Mouse (Mus musculus): Measurements from ENCODE around the gene 1110017D15Rik.

1110017D15Rik gene

DNA sequence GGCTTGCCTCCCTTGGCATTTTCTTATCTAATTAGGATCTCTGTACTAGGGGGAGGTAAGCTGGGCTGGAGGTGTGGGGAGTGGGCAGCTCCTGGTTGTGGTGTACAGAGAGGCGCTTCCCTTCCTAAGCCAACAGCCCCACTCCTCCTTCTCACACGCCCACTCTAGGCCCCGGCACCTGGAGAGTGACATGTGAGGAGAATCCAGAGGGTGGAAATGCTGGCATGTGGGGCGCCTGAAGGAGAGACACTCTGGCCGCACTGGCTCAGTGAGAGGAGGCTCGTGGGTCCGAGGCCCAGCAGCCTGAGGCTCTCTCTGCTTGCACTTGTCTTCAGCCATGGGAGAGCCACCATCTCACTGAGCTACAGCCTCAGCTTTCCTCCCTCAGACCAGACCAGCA lies 1.2 kb upstream of the 1110017D15Rik start:
- no peak for DNase-seq (ENCODE audit: inconsistent age in 2 of 2, low spot score in 1 of 2)

DNA sequence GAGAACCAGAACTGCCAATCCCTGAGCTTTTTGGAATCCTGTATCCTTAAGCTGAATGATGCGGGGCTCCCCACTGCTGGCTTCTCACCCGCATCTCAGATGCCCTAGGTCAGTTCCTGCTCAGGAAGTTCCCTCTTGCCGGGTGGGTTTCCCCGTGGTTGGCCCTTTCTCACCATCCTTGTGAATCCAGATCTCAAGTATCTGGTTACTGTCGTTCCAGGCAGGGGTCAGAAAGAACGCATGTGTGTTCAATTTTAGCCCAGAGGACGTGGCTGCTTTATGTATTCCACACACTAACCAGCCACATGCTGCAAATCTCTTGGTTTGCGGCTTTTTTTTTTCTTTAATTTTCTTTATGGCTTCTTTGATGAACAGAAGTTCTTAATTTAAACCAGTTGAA lies 3.4 kb downstream of the 1110017D15Rik start:
- no peak for DNase-seq (ENCODE audit: inconsistent age in 2 of 2, low spot score in 1 of 2)

DNA sequence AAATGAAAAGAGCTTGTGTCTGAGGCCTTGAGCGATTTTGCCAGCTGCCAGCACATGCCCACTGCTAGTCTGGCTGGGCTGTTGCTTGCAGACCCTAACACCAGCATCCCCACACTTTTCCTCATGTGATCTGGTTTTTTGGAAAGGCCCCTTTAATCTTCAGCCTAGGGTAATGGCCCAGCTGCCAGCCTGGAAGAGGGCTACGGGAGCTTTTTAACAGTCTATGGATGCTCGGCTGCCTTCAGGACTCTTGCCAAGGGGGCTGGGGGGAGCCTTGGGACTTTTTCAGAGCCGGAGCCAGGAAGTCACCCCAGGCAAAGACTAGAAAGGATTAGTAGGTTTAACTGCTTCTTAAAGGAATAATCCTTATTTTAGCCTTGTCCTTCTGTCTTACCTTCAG lies 3.8 kb downstream of the 1110017D15Rik start:
- no peak for DNase-seq (ENCODE audit: inconsistent age in 2 of 2, low spot score in 1 of 2)

DNA sequence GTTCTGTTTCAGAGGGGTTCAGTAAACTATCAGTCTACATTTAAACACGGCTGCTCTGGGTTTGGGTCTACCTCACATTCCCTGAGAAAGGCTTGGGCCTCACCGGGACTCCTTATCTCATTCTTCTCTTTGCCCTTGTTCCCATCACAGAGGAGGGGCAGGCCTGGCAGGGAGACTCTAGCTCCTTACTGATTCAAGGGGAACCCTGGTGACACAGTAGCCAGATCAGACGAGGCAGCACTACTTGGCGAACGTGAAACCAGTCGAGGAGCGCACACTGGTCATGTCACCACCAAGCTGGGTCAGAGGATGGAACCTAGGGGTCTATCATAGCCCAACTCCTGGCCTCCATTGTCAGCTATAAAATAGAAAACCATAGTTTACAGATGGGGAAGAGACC lies 9.1 kb downstream of the 1110017D15Rik start:
- peak in 1 of 2 experiments; percentile 31 for DNase-seq (ENCODE audit: inconsistent age in 2 of 2, low spot score in 1 of 2)

DNA sequence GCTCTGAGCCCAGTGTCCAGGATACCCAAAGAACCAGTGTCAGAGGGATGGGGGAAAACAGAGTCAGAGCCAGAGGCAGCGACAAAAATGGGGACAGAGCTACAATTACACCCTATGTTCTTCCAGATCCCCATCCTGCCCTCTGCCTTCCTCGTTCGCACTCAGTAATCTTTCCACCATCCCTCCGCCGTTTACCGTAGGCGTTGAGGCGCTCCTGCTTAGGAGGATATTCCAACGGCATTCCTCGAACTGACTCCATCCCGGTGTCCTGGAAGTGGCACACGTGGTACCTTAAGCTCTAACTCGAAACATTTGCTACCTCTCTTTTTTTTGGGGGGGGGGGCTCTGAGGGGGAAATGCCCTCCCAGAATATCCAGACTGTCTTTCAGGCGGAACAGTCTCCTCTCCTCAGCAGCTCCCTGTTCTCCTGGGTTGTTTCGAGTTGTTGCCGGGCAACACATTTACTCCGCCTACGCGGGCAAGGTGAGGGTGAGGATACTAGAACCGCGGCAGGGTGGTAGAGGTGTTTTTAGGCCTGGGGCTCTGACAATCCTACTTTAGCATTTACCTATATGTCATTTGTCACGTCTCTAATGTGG lies 9.7 kb downstream of the 1110017D15Rik start:
- peak in 1 of 2 experiments; percentile 46 for DNase-seq (ENCODE audit: inconsistent age in 2 of 2, low spot score in 1 of 2)

DNA sequence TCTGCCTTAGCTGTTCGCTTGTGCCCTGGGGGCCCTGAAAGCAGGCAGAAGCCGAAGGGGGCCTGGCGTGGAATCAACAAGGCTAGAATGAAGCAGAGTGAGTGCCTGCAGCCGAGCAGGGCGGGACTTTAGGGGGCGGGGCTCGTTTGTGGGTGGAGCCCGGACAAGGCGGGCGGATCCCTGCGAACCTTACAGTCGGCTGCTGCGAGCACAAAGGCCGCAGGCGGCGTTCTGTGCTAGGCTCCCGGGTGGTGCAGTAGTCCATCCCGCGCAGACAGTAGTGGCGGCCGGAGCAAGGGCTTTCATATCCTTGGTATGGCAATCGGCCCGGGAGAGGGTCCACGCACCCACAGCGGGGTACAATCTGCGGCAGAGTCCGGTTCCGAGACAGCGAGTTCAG lies 10.2 kb downstream of the 1110017D15Rik start:
- DNase-seq (ENCODE audit: inconsistent age in 2 of 2, low spot score in 1 of 2): peak; percentile 92 to 96

DNA sequence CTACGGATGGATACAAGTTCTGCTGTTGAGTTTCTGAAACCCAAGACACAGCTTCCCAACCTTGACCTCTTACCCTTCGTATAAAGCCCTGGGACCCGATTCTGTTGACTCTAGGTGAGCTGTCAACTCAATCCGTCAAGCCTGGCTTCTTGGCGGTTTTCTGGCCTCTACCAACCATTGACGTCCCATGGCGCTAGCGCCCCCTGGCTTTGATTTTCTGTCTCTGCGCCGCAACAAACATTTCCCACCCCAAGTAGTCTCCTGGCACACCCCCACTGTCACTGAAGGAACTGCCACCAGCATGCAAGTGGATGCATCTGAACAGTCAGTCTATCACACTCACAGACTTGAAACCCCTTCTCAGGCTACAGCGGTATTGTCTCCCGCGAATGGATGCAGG lies 11.0 kb downstream of the 1110017D15Rik start:
- peak; percentile 81 to 91 for DNase-seq (ENCODE audit: inconsistent age in 2 of 2, low spot score in 1 of 2)

DNA sequence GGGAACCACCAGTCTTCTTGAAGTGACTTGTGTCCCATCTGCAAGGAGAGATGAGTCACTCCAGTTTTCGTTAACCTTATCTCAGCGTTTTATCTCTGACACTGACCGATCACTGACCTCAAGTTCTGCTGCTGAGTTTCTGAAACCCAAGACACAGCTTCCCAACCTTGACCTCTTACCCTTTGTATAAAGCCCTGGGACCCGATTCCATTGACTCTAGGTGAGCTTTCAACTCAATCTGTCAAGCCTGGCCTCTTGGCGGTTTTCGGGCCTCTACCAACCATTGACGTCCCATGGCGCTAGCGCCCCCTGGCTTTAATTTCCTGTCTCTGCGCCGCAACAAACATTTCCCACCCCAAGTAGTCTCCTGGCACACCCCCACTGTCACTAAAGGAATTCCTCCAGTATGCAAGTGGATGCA lies 12.0 kb downstream of the 1110017D15Rik start:
- peak; percentile 63 to 83 for DNase-seq (ENCODE audit: inconsistent age in 2 of 2, low spot score in 1 of 2)

DNA sequence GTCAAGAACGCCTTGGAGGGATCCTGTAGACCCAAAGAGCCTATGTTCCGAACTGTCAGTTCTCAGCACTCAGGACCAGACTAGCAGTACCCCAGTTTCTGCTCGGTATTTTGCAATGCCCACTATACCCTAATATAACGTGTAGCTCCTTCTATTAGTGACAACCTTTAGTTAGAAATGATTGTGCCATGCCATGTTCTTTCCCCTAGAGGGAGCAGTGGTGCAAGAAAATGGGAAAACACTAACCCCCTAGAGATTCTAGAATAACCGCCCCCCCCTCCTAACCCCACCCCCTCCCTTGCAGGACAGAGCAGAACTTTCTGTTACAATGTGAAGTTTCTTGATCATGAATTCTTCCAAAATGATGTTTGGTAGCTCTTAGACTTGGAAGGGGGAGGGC lies 12.8 kb downstream of the 1110017D15Rik start:
- no peak for DNase-seq (ENCODE audit: inconsistent age in 2 of 2, low spot score in 1 of 2)

DNA sequence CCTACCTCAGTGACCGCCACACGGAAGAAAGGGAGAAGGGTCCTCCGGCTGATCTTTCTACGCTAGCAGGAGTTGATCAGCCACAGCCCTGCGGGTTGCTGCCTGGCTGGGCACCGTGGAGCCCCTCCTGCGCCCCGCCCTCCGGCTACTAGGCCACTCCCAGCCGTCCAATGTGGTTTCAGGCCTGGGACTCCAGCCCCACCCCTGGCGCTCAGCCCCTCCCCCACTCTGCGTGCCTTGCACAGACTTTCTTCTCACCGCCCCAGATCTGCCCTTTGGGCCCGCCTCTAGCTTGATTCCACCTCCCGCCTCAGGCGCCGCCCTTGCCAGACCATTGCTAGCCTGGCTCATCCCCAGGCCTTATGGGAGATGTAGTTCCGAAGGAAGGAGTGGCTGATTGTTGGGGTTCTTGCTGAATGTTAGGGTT lies 14.1 kb downstream of the 1110017D15Rik start, which contains the start of gene AI464131:
Gene AI464131, minus strand, starts transcription at position 91 of the 427 bp plus-strand sequence.
- peak; percentile 99 to 100 for DNase-seq (ENCODE audit: inconsistent age in 2 of 2, low spot score in 1 of 2)

DNA sequence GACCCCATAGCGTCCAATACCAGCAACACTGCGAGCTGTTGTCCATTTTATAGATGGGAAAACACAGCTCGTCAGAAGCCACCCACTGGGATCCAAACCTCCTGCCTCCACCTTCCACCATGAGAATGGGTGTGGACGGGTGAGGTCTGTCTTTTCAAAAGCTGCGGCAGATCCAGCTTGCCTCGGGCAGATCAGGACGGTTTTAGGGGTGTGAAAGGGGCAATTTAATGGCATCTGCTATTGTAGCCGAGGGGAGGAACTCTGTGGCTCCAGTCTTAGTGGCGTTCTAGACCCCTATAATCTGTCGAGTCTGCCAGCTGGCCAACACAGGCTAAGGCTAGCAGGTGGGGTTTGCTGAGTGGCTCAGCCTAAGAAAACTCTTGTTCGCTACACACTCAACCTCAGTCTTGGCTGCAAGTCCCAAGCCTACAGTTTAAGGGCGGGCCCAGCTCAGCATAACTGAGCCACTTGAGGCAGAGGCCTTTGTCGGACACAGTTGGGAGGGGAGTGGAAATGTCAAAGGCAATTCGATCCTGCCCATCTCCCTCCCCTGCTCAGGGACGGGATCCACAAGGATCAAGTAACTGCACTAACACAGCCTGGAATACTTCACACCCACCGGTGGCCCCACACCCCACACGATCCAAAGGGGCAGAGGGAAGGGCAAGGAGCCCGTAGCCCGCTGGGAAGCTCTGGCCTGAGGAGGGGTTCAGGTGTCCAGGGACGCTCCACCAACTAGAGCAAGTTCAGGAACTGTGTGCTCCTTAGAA lies 14.8 kb downstream of the 1110017D15Rik start:
- DNase-seq (ENCODE audit: inconsistent age in 2 of 2, low spot score in 1 of 2): no peak

DNA sequence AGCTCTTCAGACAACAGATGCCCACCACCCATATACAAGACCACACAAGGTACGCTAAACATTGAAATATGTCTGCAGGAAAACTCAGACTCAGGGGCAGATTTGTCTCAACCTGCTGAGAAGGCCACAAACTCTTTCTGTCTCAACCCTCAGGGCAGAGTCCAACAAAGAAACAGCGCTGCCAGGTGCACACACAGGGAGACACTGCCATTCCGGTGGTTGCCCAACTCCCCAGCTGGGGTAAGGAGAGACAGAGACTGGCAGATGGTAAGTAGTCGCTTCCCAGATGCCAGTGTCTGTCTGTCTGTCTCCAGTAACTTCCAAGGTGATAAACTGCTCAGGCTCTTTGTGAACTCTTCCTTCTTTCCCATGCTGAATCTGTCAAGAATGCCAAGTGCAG lies 16.3 kb downstream of the 1110017D15Rik start:
- DNase-seq (ENCODE audit: inconsistent age in 2 of 2, low spot score in 1 of 2): no peak

DNA sequence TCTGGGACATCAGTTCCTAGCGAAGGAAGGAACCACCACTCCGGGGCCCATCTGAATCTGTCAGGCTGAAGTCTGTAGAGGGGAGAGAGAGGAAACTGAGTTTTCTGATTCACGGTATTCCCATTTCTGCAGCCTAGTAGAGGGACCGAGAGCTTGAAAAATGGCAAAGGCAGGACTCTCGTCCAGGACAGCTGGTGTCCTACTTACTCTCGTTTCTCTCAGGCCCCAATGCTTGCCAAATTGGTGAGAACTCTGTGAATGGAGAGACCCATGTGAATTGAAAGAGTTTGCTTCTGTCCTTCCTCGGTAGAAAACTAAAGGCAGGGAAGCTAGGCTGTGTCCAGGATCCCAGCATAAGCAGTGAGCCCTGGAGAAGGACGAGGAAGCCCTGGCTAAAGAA lies 17.5 kb downstream of the 1110017D15Rik start:
- DNase-seq (ENCODE audit: inconsistent age in 2 of 2, low spot score in 1 of 2): no peak

DNA sequence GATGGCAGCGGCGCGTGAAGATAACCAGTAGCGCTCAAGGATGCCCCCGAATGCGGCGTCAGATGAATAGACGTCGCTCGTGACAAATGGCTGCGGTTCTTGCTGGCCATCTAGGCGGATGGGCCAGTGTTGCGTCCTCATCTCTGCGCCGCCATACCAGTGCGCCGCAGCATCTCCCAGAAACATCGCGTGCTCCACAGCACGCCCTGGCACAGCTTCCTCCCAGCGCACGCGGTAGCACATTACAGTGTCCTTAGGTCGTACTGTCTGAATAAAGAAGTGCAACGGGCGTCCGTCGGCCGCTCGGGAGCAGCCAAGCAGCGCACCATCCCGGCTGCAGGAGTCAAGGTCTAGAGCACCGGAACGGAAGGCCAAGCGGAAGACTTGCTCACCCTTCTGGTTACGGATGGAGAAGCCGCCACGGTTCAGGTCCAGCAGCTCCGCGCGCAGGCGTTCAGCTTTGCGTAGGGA lies 18.2 kb downstream of the 1110017D15Rik start:
- DNase-seq (ENCODE audit: inconsistent age in 2 of 2, low spot score in 1 of 2): peak; percentile 39 to 68

DNA sequence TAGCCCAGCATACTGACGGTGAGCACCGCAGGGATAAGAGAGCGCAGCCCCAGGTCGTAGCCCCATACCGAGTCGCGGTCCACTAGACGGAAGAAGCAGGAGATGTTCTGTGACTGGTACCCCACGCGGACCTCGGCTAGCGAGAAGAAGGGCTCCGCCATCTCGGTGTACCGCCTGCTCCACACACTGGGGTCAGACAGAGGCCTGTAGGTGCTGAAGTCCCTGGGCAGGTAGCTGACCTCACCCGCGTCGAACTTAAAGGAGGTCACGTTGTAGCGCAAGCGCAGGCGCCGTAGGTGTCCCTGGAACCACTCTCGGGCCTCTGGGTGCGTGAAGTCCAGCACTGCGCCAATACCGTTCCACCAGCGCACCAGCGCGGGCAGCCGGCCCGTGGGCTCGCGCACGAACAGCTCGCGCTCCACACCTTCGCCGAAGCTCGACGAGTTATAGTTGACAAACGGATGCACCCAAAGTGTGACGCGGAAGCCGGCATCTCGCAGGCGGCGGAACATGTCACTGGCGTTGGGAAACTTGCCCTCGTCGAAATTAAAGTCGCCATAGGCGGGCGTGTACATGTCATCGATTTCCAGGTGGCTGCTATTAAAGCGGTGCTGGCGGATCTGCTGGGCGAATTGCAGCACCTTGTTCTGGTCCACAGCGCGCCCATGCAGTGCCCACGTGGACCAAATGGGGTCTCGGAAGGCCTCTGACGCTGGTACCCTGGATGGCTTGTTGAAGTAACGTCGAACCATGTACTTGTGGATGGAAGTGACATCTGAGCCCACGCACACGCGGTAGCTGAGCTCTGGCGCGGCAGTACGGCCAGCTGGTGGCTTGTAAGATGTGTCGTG lies 18.9 kb downstream of the 1110017D15Rik start:
- DNase-seq (ENCODE audit: inconsistent age in 2 of 2, low spot score in 1 of 2): peak in 1 of 2 experiments; percentile 35

DNA sequence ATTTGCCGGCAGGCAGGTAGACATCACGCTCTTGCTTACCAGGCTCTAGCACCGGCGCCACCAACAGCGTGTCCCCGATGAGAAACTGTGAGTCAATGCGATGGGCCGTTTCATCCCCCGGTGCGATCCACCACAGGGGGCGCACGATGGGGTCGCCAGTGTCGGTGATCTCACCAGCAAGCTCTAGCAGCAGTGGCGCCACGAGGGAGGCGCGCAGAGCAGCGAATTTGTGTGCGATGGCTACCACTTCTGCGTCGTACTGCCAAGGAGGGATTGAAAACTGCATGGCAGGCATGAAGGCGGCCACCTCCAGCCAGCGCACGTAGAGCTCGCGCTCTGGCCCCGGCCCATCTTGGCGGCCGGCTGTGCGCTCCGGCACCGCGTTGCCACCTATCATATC lies 19.6 kb downstream of the 1110017D15Rik start:
- peak in 1 of 2 experiments; percentile 28 for DNase-seq (ENCODE audit: inconsistent age in 2 of 2, low spot score in 1 of 2)

DNA sequence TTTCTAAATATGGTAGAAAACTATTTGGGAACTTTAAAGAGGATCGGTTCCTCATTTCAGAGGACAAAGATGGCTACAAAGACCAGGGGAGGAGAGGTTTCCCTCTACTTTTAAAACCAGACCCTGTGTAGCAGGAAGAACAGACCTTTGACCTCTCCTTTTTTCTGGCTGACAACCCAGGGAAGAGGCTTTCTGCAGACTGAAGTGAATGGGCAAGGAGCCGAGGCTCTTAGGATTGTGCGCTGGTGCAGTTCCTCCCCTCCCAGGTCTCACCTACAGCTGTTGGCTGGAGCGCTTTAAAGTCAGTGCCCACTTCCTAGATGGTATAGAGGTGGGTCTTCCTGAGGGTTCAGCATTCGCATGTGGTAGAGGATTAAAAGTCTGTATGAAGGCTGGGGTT lies 20.1 kb downstream of the 1110017D15Rik start:
- no peak for DNase-seq (ENCODE audit: inconsistent age in 2 of 2, low spot score in 1 of 2)

DNA sequence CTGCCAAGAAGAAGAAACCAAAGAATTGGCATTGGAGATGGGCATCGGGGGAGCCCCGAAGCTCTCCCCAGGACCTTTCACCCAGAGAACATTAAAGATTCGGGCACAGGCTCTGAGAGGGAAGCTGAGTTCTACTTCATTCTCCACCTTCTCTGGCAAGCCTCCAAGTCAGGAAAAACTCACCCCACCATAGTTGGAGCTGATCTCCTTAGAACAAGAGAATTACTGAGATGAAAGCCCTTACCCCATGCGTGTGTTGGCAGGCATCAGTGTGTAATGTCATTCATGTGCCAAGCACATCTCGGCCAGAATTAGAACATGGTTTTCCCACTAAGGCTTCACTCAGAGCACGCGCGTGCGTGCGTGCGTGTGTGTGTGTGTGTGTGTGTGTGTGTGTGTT lies 21.3 kb downstream of the 1110017D15Rik start:
- peak in 1 of 2 experiments; percentile 59 for DNase-seq (ENCODE audit: inconsistent age in 2 of 2, low spot score in 1 of 2)

DNA sequence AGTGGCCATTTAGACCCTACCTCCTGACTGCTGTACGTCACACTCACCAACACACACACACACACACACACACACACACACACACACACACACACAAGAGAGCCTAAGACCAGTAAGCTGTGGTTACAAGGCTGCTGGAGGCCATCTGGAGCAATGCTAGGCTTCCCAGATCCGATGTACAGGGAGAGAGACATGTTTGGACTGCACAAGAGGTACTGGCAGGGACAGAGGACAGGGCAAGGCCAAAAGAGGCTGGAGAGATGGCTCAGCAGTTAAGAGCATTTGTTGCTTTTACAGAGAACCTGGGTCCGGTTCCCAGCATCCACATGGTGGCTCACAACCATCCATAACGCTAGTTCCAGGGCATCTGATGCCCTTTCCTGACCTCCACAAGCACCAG lies 22.1 kb downstream of the 1110017D15Rik start:
- DNase-seq (ENCODE audit: inconsistent age in 2 of 2, low spot score in 1 of 2): no peak

DNA sequence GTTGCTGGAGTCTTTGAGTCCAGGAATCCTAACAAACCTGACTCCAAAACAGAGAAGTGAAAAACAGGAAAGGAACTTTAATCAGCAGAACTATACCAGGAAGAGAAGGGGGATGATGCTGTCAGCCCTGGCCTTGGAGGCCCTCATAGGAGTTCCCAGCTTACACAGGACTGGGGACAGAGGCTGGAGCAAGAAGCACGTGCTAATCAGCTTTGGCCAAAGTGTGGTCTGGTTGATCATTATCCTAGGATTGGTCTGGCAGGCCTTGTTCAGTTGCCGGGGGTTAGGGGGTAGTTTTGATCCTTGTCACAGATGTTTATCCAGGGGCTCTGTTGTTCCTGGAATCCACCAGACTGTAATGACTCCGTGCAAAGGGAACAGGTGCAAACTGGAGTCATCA lies 22.8 kb downstream of the 1110017D15Rik start:
- DNase-seq (ENCODE audit: inconsistent age in 2 of 2, low spot score in 1 of 2): peak in 1 of 2 experiments; percentile 35

DNA sequence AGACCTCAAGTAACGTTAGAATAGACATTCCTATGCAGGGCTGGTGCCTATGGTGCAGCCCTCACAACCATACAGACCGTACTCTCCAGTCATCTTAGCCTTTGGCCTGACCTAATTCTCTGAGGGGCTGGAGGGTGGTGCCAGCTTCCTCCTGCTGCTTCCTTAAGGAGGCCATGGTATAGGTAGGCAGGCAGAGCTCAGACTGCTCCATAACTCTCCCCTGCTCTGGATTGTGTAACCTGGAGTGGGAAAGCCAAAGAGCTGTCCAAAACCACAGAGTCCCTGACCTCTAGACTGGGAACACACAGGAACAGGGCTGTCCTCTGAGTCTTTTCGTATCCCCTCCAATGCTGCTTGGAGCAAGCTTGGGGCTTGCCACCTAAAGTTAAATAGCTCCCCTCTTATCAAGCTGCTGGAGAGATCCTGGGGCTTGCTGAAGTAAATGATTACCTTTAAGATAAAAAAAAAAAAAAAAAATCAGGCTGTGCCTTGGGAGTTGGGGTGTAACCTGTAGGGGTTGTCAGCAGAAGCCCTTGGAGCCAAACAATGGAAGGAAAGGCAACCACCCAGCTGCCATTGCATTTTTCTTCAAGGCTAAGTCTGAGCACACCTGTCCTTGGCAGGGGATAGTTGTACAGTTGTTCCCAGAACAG lies 23.5 kb downstream of the 1110017D15Rik start:
- DNase-seq (ENCODE audit: inconsistent age in 2 of 2, low spot score in 1 of 2): peak; percentile 66 to 81
